Mouse (Mus musculus): ENCODE data around the gene Zfp458. TPM values are rescaled to one million over a fixed set of nuclear protein-coding genes. Genes with fewer than 3 reads are reported as not detected.

Gene Zfp458
- polyA plus RNA-seq (2015; fragmentation: Illumina TruSeq; extraction: RNeasy Lipid Tissue Mini Kit (QIAGEN cat#74804); ENCODE audit: insufficient read depth, low replicate concordance) = 6.9 TPM

GRCm38 (mm10) chr13:67278314-67278713 is at the start of gene Zfp458:
Gene Zfp458, minus strand, starts transcription at chr13:67278466.

DNA sequence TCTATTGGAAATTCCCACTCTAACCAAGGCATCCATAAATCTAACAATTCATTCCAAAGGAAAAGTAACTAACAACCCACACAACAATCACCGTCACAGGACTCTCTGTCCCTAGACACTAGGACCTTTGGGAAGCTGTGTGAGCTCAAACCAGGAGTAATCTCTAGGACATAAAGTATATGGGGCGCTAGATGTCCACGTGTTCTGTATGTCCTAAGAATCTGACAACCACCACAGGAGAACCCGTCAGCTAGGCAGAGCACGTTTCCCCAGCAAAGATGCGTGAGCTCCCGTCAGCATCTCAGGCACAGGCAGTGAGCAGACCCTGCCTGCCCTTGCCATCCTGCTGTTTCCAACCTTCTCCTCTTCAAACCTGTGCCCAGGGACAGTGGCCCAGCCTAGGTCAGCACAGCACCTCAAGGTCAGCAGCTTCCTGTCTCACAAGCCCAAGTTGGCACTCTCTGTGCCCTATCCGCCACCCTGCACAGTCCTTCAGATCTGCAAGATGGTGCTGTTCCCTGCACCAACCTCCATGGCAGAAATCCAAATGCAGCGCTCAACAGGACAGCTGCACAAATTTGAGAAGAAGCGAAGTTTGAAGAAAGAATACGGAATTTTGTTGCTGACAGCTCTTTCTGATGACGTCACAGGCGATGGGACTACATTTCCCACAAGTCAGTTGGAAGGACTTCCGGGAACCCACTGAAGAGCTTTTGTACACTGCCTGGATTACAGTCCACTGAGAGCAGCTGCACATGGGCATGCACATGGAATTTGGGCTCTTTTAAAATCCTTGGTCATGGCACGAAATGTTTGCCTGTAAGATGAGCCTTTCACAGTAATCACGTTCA is 27.8 kb upstream of the Zfp458 start, which contains the start of gene Zfp457:
Zfp457 (minus strand) TSS at position 664 of the 851 bp plus-strand sequence.

Other genes starting within 250 kb of the Zfp458 start
- 6.6 TPM for gene Zfp712, start 217.3 kb downstream of the Zfp458 start, polyA plus RNA-seq (2015; fragmentation: Illumina TruSeq; extraction: RNeasy Lipid Tissue Mini Kit (QIAGEN cat#74804); ENCODE audit: insufficient read depth, low replicate concordance)
- gene Zfp708, start 180.5 kb downstream of the Zfp458 start, polyA plus RNA-seq (2015; fragmentation: Illumina TruSeq; extraction: RNeasy Lipid Tissue Mini Kit (QIAGEN cat#74804); ENCODE audit: insufficient read depth, low replicate concordance) = 4.0 TPM
- 6.7 TPM for gene Gm28557, start 169.9 kb downstream of the Zfp458 start, polyA plus RNA-seq (2015; fragmentation: Illumina TruSeq; extraction: RNeasy Lipid Tissue Mini Kit (QIAGEN cat#74804); ENCODE audit: insufficient read depth, low replicate concordance)
- gene Rslcan18, start 162.2 kb downstream of the Zfp458 start, polyA plus RNA-seq (2015; fragmentation: Illumina TruSeq; extraction: RNeasy Lipid Tissue Mini Kit (QIAGEN cat#74804); ENCODE audit: insufficient read depth, low replicate concordance) = 1.2 TPM
- 5.9 TPM for gene Zfp759, start 156.8 kb downstream of the Zfp458 start, polyA plus RNA-seq (2015; fragmentation: Illumina TruSeq; extraction: RNeasy Lipid Tissue Mini Kit (QIAGEN cat#74804); ENCODE audit: insufficient read depth, low replicate concordance)
- 31.5 TPM for gene Rsl1, start 105.3 kb downstream of the Zfp458 start, polyA plus RNA-seq (2015; fragmentation: Illumina TruSeq; extraction: RNeasy Lipid Tissue Mini Kit (QIAGEN cat#74804); ENCODE audit: insufficient read depth, low replicate concordance)
- 7.7 TPM for gene Zfp455, start 84.0 kb downstream of the Zfp458 start, polyA plus RNA-seq (2015; fragmentation: Illumina TruSeq; extraction: RNeasy Lipid Tissue Mini Kit (QIAGEN cat#74804); ENCODE audit: insufficient read depth, low replicate concordance)
- gene Zfp457, start 28.0 kb upstream of the Zfp458 start, polyA plus RNA-seq (2015; fragmentation: Illumina TruSeq; extraction: RNeasy Lipid Tissue Mini Kit (QIAGEN cat#74804); ENCODE audit: insufficient read depth, low replicate concordance) = 1.8 TPM
- gene Zfp595, start 54.1 kb upstream of the Zfp458 start, polyA plus RNA-seq (2015; fragmentation: Illumina TruSeq; extraction: RNeasy Lipid Tissue Mini Kit (QIAGEN cat#74804); ENCODE audit: insufficient read depth, low replicate concordance) = 24.2 TPM
- 3.4 TPM for gene Gm28044, start 82.1 kb upstream of the Zfp458 start, polyA plus RNA-seq (2015; fragmentation: Illumina TruSeq; extraction: RNeasy Lipid Tissue Mini Kit (QIAGEN cat#74804); ENCODE audit: insufficient read depth, low replicate concordance)
- gene Zfp953, start 82.1 kb upstream of the Zfp458 start, polyA plus RNA-seq (2015; fragmentation: Illumina TruSeq; extraction: RNeasy Lipid Tissue Mini Kit (QIAGEN cat#74804); ENCODE audit: insufficient read depth, low replicate concordance) = 14.9 TPM
- gene Gm28041, start 97.3 kb upstream of the Zfp458 start, polyA plus RNA-seq (2015; fragmentation: Illumina TruSeq; extraction: RNeasy Lipid Tissue Mini Kit (QIAGEN cat#74804); ENCODE audit: insufficient read depth, low replicate concordance) = 2.8 TPM
- 12.7 TPM for gene Zfp456, start 97.3 kb upstream of the Zfp458 start, polyA plus RNA-seq (2015; fragmentation: Illumina TruSeq; extraction: RNeasy Lipid Tissue Mini Kit (QIAGEN cat#74804); ENCODE audit: insufficient read depth, low replicate concordance)
- gene Zfp429, start 121.4 kb upstream of the Zfp458 start, polyA plus RNA-seq (2015; fragmentation: Illumina TruSeq; extraction: RNeasy Lipid Tissue Mini Kit (QIAGEN cat#74804); ENCODE audit: insufficient read depth, low replicate concordance) = 37.0 TPM
- gene Zfp459, start 143.0 kb upstream of the Zfp458 start, polyA plus RNA-seq (2015; fragmentation: Illumina TruSeq; extraction: RNeasy Lipid Tissue Mini Kit (QIAGEN cat#74804); ENCODE audit: insufficient read depth, low replicate concordance) = 5.2 TPM
- 22.7 TPM for gene Zfp874a, start 173.2 kb upstream of the Zfp458 start, polyA plus RNA-seq (2015; fragmentation: Illumina TruSeq; extraction: RNeasy Lipid Tissue Mini Kit (QIAGEN cat#74804); ENCODE audit: insufficient read depth, low replicate concordance)
- 32.3 TPM for gene Zfp874b, start 205.8 kb upstream of the Zfp458 start, polyA plus RNA-seq (2015; fragmentation: Illumina TruSeq; extraction: RNeasy Lipid Tissue Mini Kit (QIAGEN cat#74804); ENCODE audit: insufficient read depth, low replicate concordance)
- gene Zfp58, start 222.1 kb upstream of the Zfp458 start, polyA plus RNA-seq (2015; fragmentation: Illumina TruSeq; extraction: RNeasy Lipid Tissue Mini Kit (QIAGEN cat#74804); ENCODE audit: insufficient read depth, low replicate concordance) = 21.0 TPM
- gene Gm26965, start 247.7 kb upstream of the Zfp458 start, polyA plus RNA-seq (2015; fragmentation: Illumina TruSeq; extraction: RNeasy Lipid Tissue Mini Kit (QIAGEN cat#74804); ENCODE audit: insufficient read depth, low replicate concordance) = 0.33 TPM
- gene Zfp87, start 247.7 kb upstream of the Zfp458 start, polyA plus RNA-seq (2015; fragmentation: Illumina TruSeq; extraction: RNeasy Lipid Tissue Mini Kit (QIAGEN cat#74804); ENCODE audit: insufficient read depth, low replicate concordance) = 32.9 TPM

Measured in spleen, adult 10 weeks (tissue).